Mouse (Mus musculus) fat pad, adult 2 months (tissue): ENCODE data around the gene Gapdhs.
"Not testable (repeated sequence)": the region's sequence is repeated elsewhere in the genome, so short reads cannot be mapped to it uniquely, and the experiment has no call there.

ENCODE experiments used
- DNase-seq: peaks from one replicate; pipeline ENCODE4 v3.0.0-alpha.2; 2011; ENCODE audit warnings: low read depth, low spot score; ENCODE audit errors: extremely low read depth

Gapdhs gene

GRCm38 (mm10) chr7:30747525-30748204, 4.2 kb upstream of the Gapdhs start:
- no peak for DNase-seq

GRCm38 (mm10) chr7:30744022-30744598, 629 bp upstream of the Gapdhs start:
- DNase-seq, result no peak

- DNase-seq, result not testable (repeated sequence)
Measured at GRCm38 (mm10) chr7:30742570-30742969, 911 bp downstream of the Gapdhs start.

GRCm38 (mm10) chr7:30736211-30736610, 7.3 kb downstream of the Gapdhs start:
- no peak for DNase-seq

GRCm38 (mm10) chr7:30730064-30730722, 13.3 kb downstream of the Gapdhs start:
- not testable (repeated sequence) for DNase-seq

- peak; percentile 94 for DNase-seq
Measured at GRCm38 (mm10) chr7:30729396-30730063, 14.0 kb downstream of the Gapdhs start, which contains the start of gene Tmem147. Gene Tmem147, minus strand, starts transcription at chr7:30729540.

GRCm38 (mm10) chr7:30728739-30729395, 14.6 kb downstream of the Gapdhs start:
- no peak for DNase-seq

GRCm38 (mm10) chr7:30728214-30728613, 15.3 kb downstream of the Gapdhs start:
- DNase-seq, result no peak

- no peak for DNase-seq
Measured at GRCm38 (mm10) chr7:30723274-30723953, 20.1 kb downstream of the Gapdhs start.

GRCm38 (mm10) chr7:30721286-30721685, 22.2 kb downstream of the Gapdhs start:
- no peak for DNase-seq

- DNase-seq, result no peak
Measured at GRCm38 (mm10) chr7:30719669-30720068, 23.8 kb downstream of the Gapdhs start.

GRCm38 (mm10) chr7:30717716-30718046, 25.8 kb downstream of the Gapdhs start:
- DNase-seq, result no peak

- no peak for DNase-seq
Measured at GRCm38 (mm10) chr7:30717006-30717715, 26.3 kb downstream of the Gapdhs start.

- DNase-seq, result no peak
Measured at GRCm38 (mm10) chr7:30711942-30712341, 31.5 kb downstream of the Gapdhs start, which contains the start of gene Atp4a. Gene Atp4a, plus strand, starts transcription at chr7:30712209.

- no peak for DNase-seq
Measured at GRCm38 (mm10) chr7:30707441-30707840, 36.0 kb downstream of the Gapdhs start.

GRCm38 (mm10) chr7:30706214-30706882, 37.1 kb downstream of the Gapdhs start:
- DNase-seq, result no peak

- DNase-seq, result no peak
Measured at GRCm38 (mm10) chr7:30698589-30698988, 44.9 kb downstream of the Gapdhs start, which contains the start of gene 2200002J24Rik. Gene 2200002J24Rik, plus strand, starts transcription at chr7:30698926.

GRCm38 (mm10) chr7:30698101-30698500, 45.4 kb downstream of the Gapdhs start:
- no peak for DNase-seq

GRCm38 (mm10) chr7:30688325-30688724, 55.2 kb downstream of the Gapdhs start:
- no peak for DNase-seq
